Mouse (Mus musculus) right cerebral cortex, adult 18-20 months (tissue): ENCODE measurements around the gene Mchr1.

Experiments
- DNase-seq: peaks from one replicate; pipeline ENCODE4 v3.0.0; 2022; ENCODE audit warnings: mixed read lengths

Mchr1 gene

DNA sequence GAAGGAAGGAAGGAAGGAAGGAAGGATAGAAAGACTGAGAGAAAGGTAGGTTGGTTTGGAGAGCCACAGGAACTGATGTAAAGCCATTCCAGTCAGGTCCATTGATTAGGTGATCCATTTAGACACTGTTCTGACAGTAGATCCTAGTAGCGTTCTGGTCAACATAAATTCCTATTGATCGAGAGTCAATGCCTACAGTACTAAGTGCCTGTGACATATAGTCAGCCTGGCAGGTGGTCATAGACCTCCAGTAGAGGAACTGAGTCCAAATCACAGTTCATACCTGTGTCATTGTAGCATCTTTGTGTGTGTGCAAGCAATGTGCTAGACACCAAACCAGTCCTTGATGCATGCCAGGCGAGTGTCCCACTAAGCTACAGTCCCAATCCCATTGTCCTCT is 7.0 kb upstream of the Mchr1 start:
- DNase-seq = no peak

DNA sequence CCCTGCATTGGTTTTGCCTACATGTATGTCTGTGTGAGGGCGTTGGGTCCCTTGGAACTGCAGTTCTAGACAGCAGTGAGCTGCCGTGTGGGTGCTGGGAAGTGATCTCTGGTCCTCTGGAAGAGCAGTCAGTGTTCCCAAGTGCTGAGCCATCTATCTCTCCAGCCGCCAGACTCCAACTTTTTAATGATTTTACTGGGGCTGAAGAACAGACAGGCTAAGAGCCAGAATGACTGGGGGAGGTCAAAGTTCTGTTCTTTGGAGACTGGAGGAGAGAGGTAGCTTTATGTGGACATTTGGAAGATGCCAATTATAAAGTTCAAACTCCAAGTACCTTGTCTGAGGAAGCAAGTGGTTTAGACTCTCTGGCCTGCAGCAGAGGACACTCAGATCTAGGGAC is 5.5 kb upstream of the Mchr1 start:
- no peak for DNase-seq

DNA sequence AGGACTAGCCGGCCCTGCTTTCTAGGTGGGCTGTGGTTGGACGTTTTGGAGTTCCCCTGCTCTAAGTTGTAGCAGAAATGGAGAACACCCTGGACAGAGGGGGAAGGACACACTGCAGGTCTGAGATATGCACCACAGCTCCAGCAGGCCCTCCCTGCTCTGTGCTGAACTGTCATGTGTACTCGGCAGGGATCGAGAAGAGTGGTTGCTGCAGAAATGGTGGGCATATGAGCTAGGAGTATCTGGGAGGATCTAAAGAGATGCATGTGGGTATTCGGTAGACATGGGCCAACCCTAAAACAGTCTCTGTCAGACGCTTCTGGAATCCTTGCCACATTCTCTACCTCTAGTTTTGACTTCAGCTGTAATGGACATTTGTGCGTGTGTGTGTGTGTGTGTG is 4.0 kb upstream of the Mchr1 start:
- DNase-seq = no peak

GRCm38 (mm10) chr15:81236062-81236461 is 763 bp downstream of the Mchr1 start:
- DNase-seq = peak; percentile 29

DNA sequence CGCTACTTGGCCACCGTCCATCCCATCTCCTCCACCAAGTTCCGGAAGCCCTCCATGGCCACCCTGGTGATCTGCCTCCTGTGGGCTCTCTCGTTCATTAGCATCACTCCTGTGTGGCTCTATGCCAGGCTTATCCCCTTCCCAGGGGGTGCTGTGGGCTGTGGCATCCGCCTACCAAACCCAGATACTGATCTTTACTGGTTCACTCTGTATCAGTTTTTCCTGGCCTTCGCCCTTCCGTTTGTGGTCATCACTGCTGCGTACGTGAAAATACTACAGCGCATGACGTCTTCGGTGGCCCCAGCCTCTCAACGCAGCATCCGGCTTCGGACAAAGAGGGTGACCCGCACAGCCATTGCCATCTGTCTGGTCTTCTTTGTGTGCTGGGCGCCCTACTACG is 2.2 kb downstream of the Mchr1 start:
- DNase-seq = no peak

- DNase-seq = peak; percentile 48
Observed at GRCm38 (mm10) chr15:81239261-81239660, 4.0 kb downstream of the Mchr1 start.

DNA sequence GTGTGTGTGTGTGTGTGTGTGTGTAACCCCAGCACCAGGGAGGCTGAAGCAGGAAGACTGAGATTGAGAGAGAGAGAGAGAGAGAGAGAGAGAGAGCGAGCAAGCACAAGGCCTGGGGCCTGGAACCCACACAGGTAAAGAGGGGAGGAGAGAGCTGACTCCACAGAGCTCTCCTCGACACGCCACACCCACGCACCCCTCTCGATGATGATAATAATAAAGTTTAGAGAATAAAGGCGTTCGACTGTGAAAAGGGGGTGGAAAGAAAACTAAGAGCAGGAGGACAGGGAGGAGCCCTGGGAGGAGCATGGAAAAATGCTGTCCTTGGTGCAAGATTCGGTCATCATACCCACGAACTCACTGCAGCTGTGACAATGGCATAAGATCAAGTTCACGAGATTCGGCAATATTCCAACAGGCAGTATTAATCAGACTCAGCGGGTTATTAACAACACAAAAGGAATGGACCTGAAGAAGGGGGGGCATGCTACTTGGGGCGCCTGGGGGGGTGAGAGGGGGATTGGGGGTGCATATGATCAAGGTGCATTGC is 4.6 kb downstream of the Mchr1 start:
- peak; percentile 68 for DNase-seq

DNA sequence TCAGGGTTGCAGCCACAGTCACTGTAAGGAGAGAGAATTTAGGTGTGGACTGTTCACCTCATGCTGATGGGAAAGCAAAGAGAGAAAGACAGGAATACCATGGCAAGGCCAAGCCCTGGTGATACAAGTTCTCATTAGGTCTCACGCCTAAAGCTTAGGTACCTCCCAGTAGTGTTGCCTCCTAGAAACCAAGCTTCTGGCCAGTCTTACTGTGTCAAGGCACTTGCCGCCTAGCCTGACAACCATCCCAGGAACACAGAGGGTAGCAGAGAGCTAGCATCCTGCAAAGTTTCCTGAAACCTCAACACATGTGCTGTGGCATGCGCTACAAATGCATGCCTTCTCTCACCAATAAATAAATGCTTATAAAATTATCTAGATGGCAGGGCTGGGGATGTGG is 11.6 kb downstream of the Mchr1 start:
- DNase-seq = no peak

DNA sequence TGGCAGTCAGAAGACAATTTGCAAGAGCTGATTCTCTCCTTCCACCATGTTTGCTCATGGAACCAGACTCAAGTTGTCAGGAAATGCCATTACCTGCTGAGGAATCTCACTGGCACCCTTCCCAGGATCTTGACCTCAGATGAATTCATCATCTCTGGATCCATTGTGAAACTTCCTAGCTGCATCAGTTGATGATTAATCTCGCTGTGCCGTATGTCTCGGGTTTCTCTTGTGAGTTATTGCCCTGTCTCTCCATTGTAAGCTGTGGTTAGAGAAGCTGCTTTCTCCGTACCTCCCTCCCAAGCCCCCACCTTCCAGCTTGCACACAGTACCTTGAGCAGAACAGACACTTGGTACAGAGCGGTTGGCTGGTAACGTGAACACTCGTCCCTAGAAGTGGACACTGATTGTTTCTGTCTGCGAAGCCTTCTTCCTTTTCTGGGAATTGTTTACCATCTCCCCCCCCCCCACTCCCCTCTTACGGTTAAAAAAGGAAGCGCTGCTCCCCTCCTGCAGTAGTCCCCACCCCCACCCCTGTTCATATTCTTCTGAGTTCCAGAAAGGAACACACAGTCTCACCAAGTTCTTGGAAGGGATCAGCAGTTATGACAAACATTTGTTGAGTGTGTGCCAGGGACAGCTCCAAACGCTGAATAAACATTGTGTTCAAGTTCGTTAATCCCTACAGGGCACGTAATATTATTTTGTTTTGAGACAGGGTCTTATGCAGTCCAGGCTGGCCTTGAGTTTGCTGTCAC is 12.5 kb downstream of the Mchr1 start:
- no peak for DNase-seq

DNA sequence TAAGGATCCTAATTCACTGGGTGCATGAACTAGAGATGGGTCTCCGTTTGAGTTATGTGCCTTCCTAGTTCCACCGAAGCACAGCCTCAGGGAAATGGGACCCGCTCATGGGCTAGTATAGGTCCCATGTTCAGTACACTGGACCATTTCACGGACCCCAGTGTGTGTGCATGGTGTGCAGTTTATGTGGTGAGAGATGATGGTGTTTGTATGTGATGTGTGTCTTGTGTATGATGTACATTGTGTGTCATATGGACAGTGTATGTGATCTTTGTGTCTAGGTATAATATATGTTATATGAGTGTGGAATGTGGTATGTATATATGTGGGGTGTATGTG is 13.0 kb downstream of the Mchr1 start:
- DNase-seq = no peak

GRCm38 (mm10) chr15:81248951-81249579 is 13.8 kb downstream of the Mchr1 start:
- no peak for DNase-seq

- DNase-seq = no peak
Observed at GRCm38 (mm10) chr15:81252626-81253174, 17.4 kb downstream of the Mchr1 start.

- no peak for DNase-seq
Observed at GRCm38 (mm10) chr15:81253585-81253984, 18.3 kb downstream of the Mchr1 start.

DNA sequence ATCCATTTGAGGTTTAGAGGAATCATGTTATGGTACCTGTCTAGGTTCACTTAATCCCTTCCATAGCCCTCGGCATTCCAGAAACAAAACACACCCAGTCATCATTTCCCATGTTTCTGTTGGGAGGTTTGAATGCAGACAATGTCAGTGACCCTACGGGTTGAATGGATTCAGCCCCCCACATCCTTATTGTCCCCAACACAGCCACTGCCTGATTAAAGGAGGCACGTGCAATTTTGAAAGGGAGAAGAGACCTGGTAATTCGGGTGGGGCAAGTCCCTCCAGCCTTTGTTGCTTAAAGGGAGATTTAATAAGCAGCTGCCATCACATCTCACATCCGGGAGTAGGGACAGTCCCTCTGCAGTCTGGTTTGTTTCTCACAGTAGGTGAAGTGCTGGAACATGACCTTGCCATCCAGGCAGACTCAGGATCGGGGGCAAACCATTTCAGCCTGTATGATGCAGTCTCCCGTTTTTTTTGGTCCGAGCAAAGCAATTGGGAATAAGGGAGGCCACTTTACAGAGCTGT is 18.9 kb downstream of the Mchr1 start:
- DNase-seq = no peak

GRCm38 (mm10) chr15:81255063-81255462 is 19.8 kb downstream of the Mchr1 start:
- DNase-seq = no peak

DNA sequence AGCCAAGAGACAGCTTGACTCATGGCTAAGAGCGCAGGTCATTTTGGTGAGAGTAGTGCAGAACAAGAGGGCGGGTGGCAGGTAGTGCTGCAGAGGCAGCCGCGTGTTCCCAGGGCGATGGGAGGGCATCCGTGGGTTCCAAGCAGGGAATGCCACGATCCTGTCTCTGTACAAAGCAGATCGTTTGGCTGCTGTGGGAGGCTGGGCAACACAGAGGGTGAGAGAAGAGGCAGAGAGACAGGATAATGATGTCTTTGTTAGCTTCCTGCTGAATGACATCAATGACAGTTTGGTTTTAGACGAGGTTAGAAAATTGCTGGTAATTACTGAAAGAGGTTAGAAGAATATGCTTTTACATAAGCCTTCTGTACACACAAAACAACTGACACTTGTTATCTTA is 23.0 kb downstream of the Mchr1 start:
- peak; percentile 48 for DNase-seq

DNA sequence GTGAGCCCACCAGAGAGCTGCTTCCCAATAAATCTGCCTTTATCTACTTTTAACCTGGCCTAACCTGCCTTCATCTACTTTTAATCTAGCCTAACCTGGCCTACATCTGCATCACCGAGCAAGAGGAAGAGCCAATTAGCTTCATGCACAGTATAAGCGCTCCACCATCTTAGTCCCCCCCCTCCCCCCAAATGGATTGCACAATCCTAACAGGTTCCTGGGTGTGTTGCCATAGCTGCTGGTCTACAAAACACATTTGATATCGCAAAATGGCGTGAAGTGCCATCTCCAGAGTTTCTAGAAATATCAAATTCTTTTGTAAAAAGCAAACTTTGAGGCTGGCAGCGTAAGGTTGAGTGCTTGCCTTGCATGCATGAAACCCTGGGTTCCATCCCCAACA is 24.0 kb downstream of the Mchr1 start:
- DNase-seq = no peak

GRCm38 (mm10) chr15:81260208-81260607 is 24.9 kb downstream of the Mchr1 start:
- DNase-seq = no peak

DNA sequence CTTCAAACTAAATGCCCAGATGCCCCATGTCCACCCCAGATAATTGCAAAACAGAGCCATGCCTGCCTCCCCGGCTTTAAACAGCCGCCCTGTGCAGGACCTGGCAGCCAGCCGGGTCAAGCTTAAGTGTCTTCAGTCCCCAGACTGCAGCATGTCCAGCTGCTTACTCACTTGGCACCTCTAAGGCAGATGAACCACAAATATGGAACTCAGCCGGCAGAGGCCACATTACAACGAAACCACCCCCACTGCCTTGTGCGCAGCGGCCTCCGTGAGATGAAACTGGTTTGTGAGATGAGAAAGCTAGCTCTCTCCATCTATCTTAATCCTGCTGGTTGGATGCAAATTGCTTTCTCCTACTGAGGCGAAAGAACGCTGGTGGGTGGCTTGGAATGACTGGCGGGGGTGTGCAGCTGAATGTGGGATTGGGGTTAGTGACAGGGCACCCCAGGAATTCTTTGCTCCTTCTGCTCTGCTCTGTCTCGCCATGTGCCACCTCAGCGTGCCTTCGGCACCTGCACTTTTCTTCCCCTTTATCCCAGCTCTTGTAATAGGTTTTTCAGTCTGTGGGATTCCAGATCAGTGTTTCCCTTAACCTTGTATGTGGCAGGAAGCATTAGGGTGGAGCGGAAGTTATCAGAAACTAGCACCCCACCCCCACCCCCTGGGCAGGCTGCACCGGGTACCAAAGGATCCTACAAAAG is 29.2 kb downstream of the Mchr1 start:
- DNase-seq = peak; percentile 78

- peak; percentile 22 for DNase-seq
Observed at GRCm38 (mm10) chr15:81267416-81267815, 32.1 kb downstream of the Mchr1 start.

DNA sequence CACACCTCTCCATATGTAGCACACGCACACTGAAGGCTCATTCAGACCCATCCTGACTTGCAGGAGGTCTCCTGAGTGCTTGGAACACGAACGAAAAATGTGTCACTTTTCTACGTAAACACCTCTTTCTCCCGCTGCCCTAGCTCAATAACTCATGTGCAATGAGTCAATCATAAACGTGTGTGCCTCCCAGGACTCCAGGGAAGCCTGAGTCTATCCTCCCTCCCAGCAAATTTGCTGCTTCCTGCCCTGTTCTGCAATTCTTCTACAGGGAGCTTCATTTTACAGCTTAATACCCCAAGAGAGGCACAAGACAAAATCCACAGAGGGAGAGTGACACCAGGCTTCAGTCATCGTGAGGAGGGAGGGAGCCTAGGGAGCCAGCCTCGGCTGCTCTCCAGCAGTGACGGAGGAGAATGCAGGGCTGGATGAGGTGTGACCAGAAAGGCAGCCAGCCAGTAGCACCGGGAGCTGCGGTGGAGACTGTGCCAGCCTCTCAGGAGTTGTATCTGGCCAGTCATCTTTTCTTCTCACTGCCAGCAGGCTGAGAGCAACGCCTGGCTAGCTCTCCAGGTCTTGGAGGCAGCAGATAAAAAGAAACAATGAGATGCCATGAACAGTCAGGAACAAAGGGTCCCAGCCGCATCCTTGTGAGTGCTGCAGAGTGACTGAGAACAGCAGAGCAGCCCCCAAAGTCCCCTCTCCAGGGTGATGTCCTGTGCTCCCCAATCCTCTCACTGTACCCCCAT is 37.2 kb downstream of the Mchr1 start:
- DNase-seq = peak; percentile 75

DNA sequence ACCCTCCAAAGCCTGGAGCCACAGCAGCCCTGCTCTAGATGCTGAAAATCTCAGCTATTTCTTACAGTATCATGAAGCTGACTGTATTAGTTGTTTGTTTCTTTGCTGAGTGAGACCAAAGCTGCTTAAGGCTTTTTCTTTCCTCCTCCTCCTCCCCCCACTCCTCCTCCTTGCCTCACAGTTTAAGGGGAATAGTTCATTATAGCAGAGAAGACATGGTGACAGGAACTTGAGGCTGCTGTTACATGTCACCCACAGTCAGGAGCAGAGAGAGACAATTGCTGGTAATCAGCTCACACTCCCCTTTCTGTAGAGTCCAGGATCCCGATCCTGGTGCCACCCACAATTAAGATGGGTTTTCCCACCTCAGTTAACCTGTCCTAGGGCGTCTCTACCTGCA is 38.1 kb downstream of the Mchr1 start:
- DNase-seq = no peak

GRCm38 (mm10) chr15:81277928-81278327 is 42.6 kb downstream of the Mchr1 start:
- DNase-seq = no peak
